Mouse (Mus musculus) G1E (cell line): ENCODE data around the gene Tmem143. TPM values are rescaled to one million over a fixed set of nuclear protein-coding genes. Genes with fewer than 3 reads are reported as not detected.
"Not testable (repeated sequence)": the region's sequence is repeated elsewhere in the genome, so short reads cannot be mapped to it uniquely, and the experiment has no call there.

Source experiments
- ATAC-seq: 2 replicates; pipeline ENCODE4 v1.8.0; 2016; ENCODE audit warnings: mild to moderate bottlenecking; ENCODE audit not compliant: insufficient number of reproducible peaks, poor library complexity, low FRiP score, severe bottlenecking; ENCODE audit errors: extremely low read depth
- DNase-seq: peaks from one replicate; pipeline ENCODE4 v3.0.0; 2012; ENCODE audit warnings: low spot score
- H3K27me3 ChIP-seq: 2 replicates; pipeline ENCODE4 v1.6.1; 2012; ENCODE audit warnings: mild to moderate bottlenecking, low read length, inconsistent platforms; ENCODE audit not compliant: insufficient read depth
- H3K36me3 ChIP-seq: replicated peaks from 2 replicates; pipeline ENCODE3; 2012; ENCODE audit warnings: mild to moderate bottlenecking, inconsistent platforms
- H3K4me1 ChIP-seq: 2 replicates; pipeline ENCODE4 v1.6.1; 2012; ENCODE audit warnings: low read depth, low read length, inconsistent platforms, mixed read lengths; ENCODE audit not compliant: insufficient read depth
- H3K4me3 ChIP-seq: 2 replicates; pipeline ENCODE4 v1.5.1; 2012; ENCODE audit warnings: low read depth, mild to moderate bottlenecking, inconsistent platforms, low read length, moderate library complexity, mixed read lengths
- H3K9me3 ChIP-seq: replicated peaks from 2 replicates; pipeline ENCODE4 v1.6.1; 2012; ENCODE audit warnings: inconsistent platforms
- CTCF ChIP-seq: IDR thresholded peaks from 2 replicates; pipeline ENCODE4 v1.5.1; 2012; ENCODE audit warnings: low read depth, low read length, inconsistent platforms, mixed read lengths
- GATA1 ChIP-seq: IDR thresholded peaks from 2 replicates; pipeline ENCODE4 v1.6.1; 2012; ENCODE audit warnings: borderline replicate concordance, low read length, inconsistent platforms, mixed read lengths
- GATA2 ChIP-seq: IDR thresholded peaks from 2 replicates; pipeline ENCODE4 v1.6.1; 2012; ENCODE audit warnings: low read depth, low read length, inconsistent platforms, borderline replicate concordance
- POLR2AphosphoS5 ChIP-seq: IDR thresholded peaks from 2 replicates; pipeline ENCODE4 v1.6.1; 2012; ENCODE audit warnings: low read depth, low read length, inconsistent platforms; ENCODE audit not compliant: insufficient replicate concordance
- TAL1 ChIP-seq: conservative IDR thresholded peaks from 2 replicates; pipeline ENCODE4 v1.6.1; 2012; ENCODE audit warnings: low read depth, low read length, inconsistent platforms, mixed read lengths
- polyA plus RNA-seq: library from polyadenylated mRNA; stranded (reverse); fragments of >175 nt; gene quantifications from 2 replicates; pipeline ENCODE4 v1.2.3, GENCODE M21; 2012
- total RNA-seq, 2 experiments: library from RNA; stranded (forward) in 1 of 2; stranded (reverse) in 1 of 2; fragments of 200-1000 nt in 1 of 2; fragments of >200 nt in 1 of 2; fragmentation: Nextera tagmentation in 1 of 2; gene quantifications; 2 replicates each; pipeline ENCODE4 v1.2.3; 2014 to 2017

Gene Tmem143
- total and polyA plus RNA-seq, 3 experiments = 11.7 to 37.8 (median 14.4) TPM

DNA sequence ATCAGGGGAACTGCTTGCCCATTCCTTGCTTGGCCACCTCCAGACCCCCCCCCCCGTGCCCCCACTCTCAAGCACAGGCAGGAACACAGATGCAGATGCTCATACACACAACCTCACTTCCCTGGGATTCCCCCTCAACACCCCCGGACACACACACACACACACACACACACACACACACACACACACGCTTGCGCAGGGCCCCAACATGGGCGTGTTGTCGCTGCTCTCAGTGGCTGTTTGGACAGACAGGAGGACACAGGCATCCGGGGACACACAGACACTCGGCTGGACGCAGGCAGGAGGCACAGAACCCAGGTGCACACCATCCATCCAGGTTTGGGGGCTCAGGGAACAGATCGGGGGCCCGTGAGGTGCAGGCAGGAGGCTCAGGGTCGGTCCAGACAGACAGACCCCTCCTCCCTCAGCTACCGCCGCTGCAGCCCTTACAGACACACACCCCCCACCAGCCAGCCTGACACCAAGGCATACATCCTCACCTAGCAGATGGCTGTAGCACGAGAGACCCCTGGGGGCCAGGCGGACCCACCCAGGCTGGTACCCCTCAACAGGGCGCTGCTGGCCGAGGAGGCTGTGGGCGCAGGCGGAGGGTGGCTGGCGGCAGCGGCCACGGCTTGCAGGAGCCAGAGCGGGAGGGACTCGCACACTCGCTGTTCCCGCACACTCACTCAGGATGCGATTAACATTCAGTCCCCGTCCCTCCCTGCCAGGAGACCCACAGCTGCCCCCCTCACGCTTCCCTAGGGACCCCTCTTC, 26.3 kb upstream of the Tmem143 start:
- TF ChIP-seq CTCF = no peak
- no peak for TF ChIP-seq POLR2AphosphoS5
- no peak for TF ChIP-seq TAL1
- TF ChIP-seq GATA2 = no peak
- TF ChIP-seq GATA1 = no peak
- ATAC-seq (no peak), DNase-seq (no peak)
- no peak overlapping the region for H3K4me3 ChIP-seq
- peaks cover 33% of the 10 kb centered on the region for H3K4me1 ChIP-seq
- H3K36me3 ChIP-seq = peaks cover 17% of the 10 kb centered on the region
- H3K27me3 ChIP-seq = peaks cover 48% of the 10 kb centered on the region
- peaks cover 5% of the 10 kb centered on the region for H3K9me3 ChIP-seq

DNA sequence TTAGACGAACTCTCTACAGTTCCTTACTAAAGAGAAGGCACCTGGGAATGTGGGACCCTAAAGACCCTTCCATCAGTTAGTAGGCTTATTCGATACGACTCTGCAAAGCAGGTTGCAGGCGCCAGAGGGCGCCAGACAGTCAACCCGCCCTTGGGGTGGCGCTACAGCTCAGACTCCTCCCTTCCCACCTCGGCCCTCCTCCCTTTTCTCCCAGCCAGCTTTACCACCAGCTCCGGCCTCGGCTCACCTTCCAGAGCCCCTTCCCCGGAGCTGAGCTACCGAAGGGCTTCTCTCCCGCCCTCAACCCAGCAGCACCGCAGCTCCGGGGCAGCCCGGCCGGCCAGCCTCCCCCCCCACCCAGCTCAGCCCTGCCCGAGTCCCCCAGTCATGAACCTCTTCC, 24.1 kb upstream of the Tmem143 start, which contains the start of gene Kdelr1:
Kdelr1 (plus strand) TSS at position 149 of the 400 bp plus-strand sequence.
- Histone ChIP-seq H3K4me1 (peaks cover 29% of the 10 kb centered on the region), H3K4me3 (peak within 1 kb of the TSS; percentile 82), H3K9me3 (no peaks in the 10 kb centered on the region), H3K36me3 (peaks cover 38% of the 10 kb centered on the region), H3K27me3 (peaks cover 32% of the 10 kb centered on the region)
- peak; percentile 96 for DNase-seq
- TF ChIP-seq CTCF (peak; percentile 93), GATA1 (no peak)
- peak; percentile 62; the same call in 1 of the 2 replicates for ATAC-seq

- ATAC-seq (peak; percentile 50; the same call in 1 of the 2 replicates), DNase-seq (peak; percentile 71)
- Histone ChIP-seq H3K36me3 (peaks cover 42% of the 10 kb centered on the region), H3K4me3 (peak overlapping the region; percentile 82), H3K4me1 (peaks cover 29% of the 10 kb centered on the region), H3K9me3 (no peaks in the 10 kb centered on the region), H3K27me3 (peaks cover 28% of the 10 kb centered on the region)
- no peak for TF ChIP-seq POLR2AphosphoS5
- no peak for TF ChIP-seq GATA2
- no peak for TF ChIP-seq CTCF
- TF ChIP-seq TAL1 = no peak
- no peak for TF ChIP-seq GATA1
These were observed 23.4 kb upstream of the Tmem143 start for GRCm38 (mm10) chr7:45873061-45873947.

DNA sequence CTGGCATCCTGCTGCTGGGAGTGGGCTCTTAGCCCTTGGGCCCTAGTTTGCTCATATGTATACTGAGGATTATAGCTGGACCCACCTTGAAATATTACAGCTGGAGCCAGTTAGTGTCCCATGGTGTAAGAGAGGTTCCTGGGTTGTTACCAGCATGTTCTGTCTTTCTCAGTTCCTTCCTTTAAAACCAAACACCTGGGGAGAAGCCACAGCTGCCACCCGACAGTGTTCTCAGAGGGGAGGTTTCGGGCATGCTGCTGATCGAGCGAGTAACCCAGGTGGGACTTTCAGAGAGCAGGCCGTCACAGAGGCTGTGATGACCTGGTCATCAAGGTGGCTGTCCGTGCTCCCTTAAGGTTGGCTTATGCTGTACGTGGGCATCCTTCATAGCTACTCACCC, 19.8 kb upstream of the Tmem143 start:
- no peak for ATAC-seq
- no peak for DNase-seq
- Histone ChIP-seq H3K36me3 (peaks cover 72% of the 10 kb centered on the region), H3K27me3 (no peaks in the 10 kb centered on the region), H3K4me1 (peaks cover 23% of the 10 kb centered on the region), H3K4me3 (no peak overlapping the region), H3K9me3 (no peaks in the 10 kb centered on the region)
- TF ChIP-seq TAL1 (no peak), GATA2 (no peak), CTCF (no peak), POLR2AphosphoS5 (no peak), GATA1 (no peak)

- Histone ChIP-seq H3K4me1 (peaks cover 22% of the 10 kb centered on the region), H3K36me3 (peaks cover 86% of the 10 kb centered on the region)
- H3K4me3 ChIP-seq, H3K27me3 ChIP-seq, H3K9me3 ChIP-seq, ATAC-seq, DNase-seq: not testable (repeated sequence)
These were observed 18.5 kb upstream of the Tmem143 start, which contains the start of gene Grin2d for GRCm38 (mm10) chr7:45878278-45878677. TSS of gene Grin2d (minus strand) at chr7:45878378.

DNA sequence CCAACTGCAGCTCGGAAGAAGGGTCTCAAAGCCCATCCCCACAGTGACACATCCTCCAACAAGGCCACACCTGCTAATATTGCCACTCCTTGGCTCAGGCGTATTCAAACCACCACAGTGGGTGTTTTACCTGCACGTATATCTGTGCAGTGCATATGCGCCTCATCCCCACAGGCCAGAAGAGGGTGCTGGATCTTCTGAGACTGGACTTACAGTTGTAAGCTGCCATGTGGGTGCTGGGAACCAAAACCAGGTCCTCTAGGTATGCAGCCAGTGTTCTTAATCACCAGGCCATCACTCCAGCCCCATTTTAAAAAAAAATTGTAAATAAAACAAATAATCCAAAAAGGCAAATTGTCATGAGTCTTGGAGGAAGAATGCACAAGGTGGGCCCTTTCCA, 16.2 kb upstream of the Tmem143 start:
- no peaks in the 10 kb centered on the region for H3K27me3 ChIP-seq
- TF ChIP-seq CTCF = no peak
- TF ChIP-seq POLR2AphosphoS5 = no peak
- no peak for TF ChIP-seq GATA2
- TF ChIP-seq GATA1 = no peak
- TF ChIP-seq TAL1 = no peak
- H3K4me3 ChIP-seq = no peak overlapping the region
- DNase-seq (no peak), ATAC-seq (no peak)
- peaks cover 2% of the 10 kb centered on the region; the same call in 1 of the 2 replicates for H3K4me1 ChIP-seq
- peaks cover 89% of the 10 kb centered on the region for H3K36me3 ChIP-seq
- H3K9me3 ChIP-seq = no peaks in the 10 kb centered on the region
